Mouse (Mus musculus) heart, embryonic 15.5 days (tissue): ENCODE results near the gene Pmpcb. TPM values are rescaled to one million over a fixed set of nuclear protein-coding genes. Genes with fewer than 3 reads are reported as not detected.

ENCODE experiments used
- ATAC-seq: fragments of 200-750 bp; cut with Nextera tagmentation; replicated peaks from 2 replicates; pipeline ENCODE4 v1.8.0; 2017; ENCODE audit warnings: low read depth, moderate TSS enrichment; ENCODE audit not compliant: insufficient number of reproducible peaks, insufficient read depth, low FRiP score
- H3K27ac ChIP-seq: fragments of 300-500 bp; sonication (generic); 2 replicates; pipeline ENCODE4 v1.5.1; 2015; ENCODE audit warnings: mild to moderate bottlenecking, inconsistent platforms
- H3K27me3 ChIP-seq: fragments of 300-500 bp; sonication (generic); 2 replicates; pipeline ENCODE4 v1.6.1; 2015; ENCODE audit warnings: inconsistent platforms
- H3K36me3 ChIP-seq: fragments of 300-500 bp; sonication (generic); 2 replicates; pipeline ENCODE4 v1.6.1; 2015; ENCODE audit warnings: mild to moderate bottlenecking, inconsistent platforms
- H3K4me1 ChIP-seq: fragments of 300-500 bp; sonication (generic); replicated peaks from 2 replicates; pipeline ENCODE4 v1.6.1; 2015; ENCODE audit warnings: inconsistent platforms
- H3K4me2 ChIP-seq: fragments of 300-500 bp; sonication (generic); 2 replicates; pipeline ENCODE4 v1.6.1; 2015; ENCODE audit warnings: inconsistent platforms, mild to moderate bottlenecking, moderate library complexity
- H3K4me3 ChIP-seq: fragments of 300-500 bp; sonication (generic); 2 replicates; pipeline ENCODE4 v1.5.1; 2015; ENCODE audit warnings: mild to moderate bottlenecking, inconsistent platforms
- H3K9ac ChIP-seq: fragments of 300-500 bp; sonication (generic); 2 replicates; pipeline ENCODE4 v1.6.1; 2015; ENCODE audit warnings: mild to moderate bottlenecking, inconsistent platforms
- H3K9me3 ChIP-seq: fragments of 300-500 bp; sonication (generic); replicated peaks from 2 replicates; pipeline ENCODE4 v1.6.1; 2016; ENCODE audit warnings: inconsistent platforms
- WGBS: fragments of 180-500 bp; shearing (Covaris S2); methylation state at CpG from one replicate; pipeline ENCODE4 v1.1.7; 2015; ENCODE audit warnings: mixed read lengths; 5-methylcytosine and 5-hydroxymethylcytosine counted together
- polyA plus RNA-seq: library from polyadenylated mRNA; unstranded; fragments of >200 nt; fragmentation: Nextera tagmentation; extraction: Ambion mirVana; gene quantifications from 2 replicates; pipeline ENCODE4 v1.2.1, GENCODE M21; 2015

Pmpcb gene
- polyA plus RNA-seq, 1 experiment from 2014 or later: 140 TPM

- no peaks in the 10 kb centered on the region for H3K4me1 ChIP-seq
- ATAC-seq: no peak
- no peaks in the 10 kb centered on the region for H3K9me3 ChIP-seq
- WGBS: 46% methylated on average over 4 of the region's 4 CpGs
- H3K4me2 ChIP-seq: no peak overlapping the region
- peaks cover 36% of the 10 kb centered on the region for H3K36me3 ChIP-seq
- H3K4me3 ChIP-seq: no peak overlapping the region
- no peak overlapping the region for H3K27ac ChIP-seq
- no peak overlapping the region for H3K9ac ChIP-seq
- H3K27me3 ChIP-seq: no peaks in the 10 kb centered on the region
These were observed 67.9 kb downstream of the Pmpcb start for GRCm38 (mm10) chr5:21804837-21805236.

Other genes with a start within 250 kb of the Pmpcb start
- 23.9 and 35.3 TPM in 2 replicates for gene Lrrc17, start 193.6 kb upstream of the Pmpcb start, polyA plus RNA-seq
- 0.10 and 0.18 TPM in 2 replicates for gene Fbxl13, start 91.5 kb upstream of the Pmpcb start, polyA plus RNA-seq
- gene Armc10, start 91.3 kb upstream of the Pmpcb start, polyA plus RNA-seq: 17.3 and 21.6 TPM in 2 replicates
- gene Napepld, start 35.7 kb upstream of the Pmpcb start, polyA plus RNA-seq: 5.6 and 5.7 TPM in 2 replicates
- 43.1 and 44.5 TPM in 2 replicates for gene Dnajc2, start 48.1 kb downstream of the Pmpcb start, polyA plus RNA-seq
- 128 and 134 TPM in 2 replicates for gene Psmc2, start 48.1 kb downstream of the Pmpcb start, polyA plus RNA-seq
- not detected in 2 replicates for gene Slc26a5, start 128.5 kb downstream of the Pmpcb start, polyA plus RNA-seq